Mouse (Mus musculus): ENCODE results near the gene Sema4f. TPM values are rescaled to one million over a fixed set of nuclear protein-coding genes. Genes with fewer than 3 reads are reported as not detected.

Gene Sema4f
- polyA plus RNA-seq, 1 experiment from 2014 or later: 0.56 TPM

- peak; percentile 74 for TF ChIP-seq CTCF (IDR thresholded peaks at IDR 0.05; ENCODE audit: low read depth)
- no peak overlapping the region for H3K4me2 ChIP-seq (replicated peaks; ENCODE audit: low read depth)
Measured at GRCm38 (mm10) chr6:82909136-82909855, 30.3 kb downstream of the Sema4f start.

GRCm38 (mm10) chr6:82908034-82908433 lies 31.5 kb downstream of the Sema4f start:
- no peak for TF ChIP-seq CTCF (IDR thresholded peaks at IDR 0.05; ENCODE audit: low read depth)
- Histone ChIP-seq H3K4me3 (ENCODE audit: low read depth, low read length) (no peak overlapping the region), H3K4me2 (replicated peaks; ENCODE audit: low read depth) (no peak overlapping the region), H3K36me3 (ENCODE audit: control insufficient read depth, insufficient read depth) (no peaks in the 10 kb centered on the region), H3K9ac (ENCODE audit: low read depth, low read length) (no peak overlapping the region), H3K27ac (ENCODE audit: low read depth, low read length) (no peak overlapping the region), H3K27me3 (replicated peaks; ENCODE audit: control insufficient read depth, insufficient read depth, low read length) (no peaks in the 10 kb centered on the region), H3K9me3 (ENCODE audit: control insufficient read depth) (no peaks in the 10 kb centered on the region), H3K4me1 (replicated peaks; ENCODE audit: control insufficient read depth, insufficient read depth, low read length) (no peaks in the 10 kb centered on the region)
- WGBS: 78% methylated on average over 8 of the region's 8 CpGs
- no peak for ATAC-seq

More at GRCm38 (mm10) chr6:82909136-82909855, 30.3 kb downstream of the Sema4f start:
- no peaks in the 10 kb centered on the region for H3K9me3 ChIP-seq (ENCODE audit: control insufficient read depth)
- H3K27ac ChIP-seq (ENCODE audit: low read depth, low read length): no peak overlapping the region
- no peaks in the 10 kb centered on the region for H3K4me1 ChIP-seq (replicated peaks; ENCODE audit: control insufficient read depth, insufficient read depth, low read length)
- H3K36me3 ChIP-seq (ENCODE audit: control insufficient read depth, insufficient read depth): no peaks in the 10 kb centered on the region
- no peak overlapping the region for H3K4me3 ChIP-seq (ENCODE audit: low read depth, low read length)
- no peaks in the 10 kb centered on the region for H3K27me3 ChIP-seq (replicated peaks; ENCODE audit: control insufficient read depth, insufficient read depth, low read length)
- H3K9ac ChIP-seq (ENCODE audit: low read depth, low read length): no peak overlapping the region
- WGBS: 48% methylated on average over 14 of the region's 14 CpGs
- peak; percentile 55; the same call in 1 of the 2 replicates for ATAC-seq

GRCm38 (mm10) chr6:82906985-82907384 lies 32.6 kb downstream of the Sema4f start:
- WGBS: 89% methylated on average over 3 of the region's 3 CpGs

GRCm38 (mm10) chr6:82902559-82902958 lies 37.0 kb downstream of the Sema4f start:
- Histone ChIP-seq H3K4me2 (replicated peaks; ENCODE audit: low read depth) (no peak overlapping the region), H3K4me3 (ENCODE audit: low read depth, low read length) (no peak overlapping the region), H3K27ac (ENCODE audit: low read depth, low read length) (no peak overlapping the region), H3K36me3 (ENCODE audit: control insufficient read depth, insufficient read depth) (no peaks in the 10 kb centered on the region), H3K4me1 (replicated peaks; ENCODE audit: control insufficient read depth, insufficient read depth, low read length) (no peaks in the 10 kb centered on the region), H3K9ac (ENCODE audit: low read depth, low read length) (no peak overlapping the region), H3K27me3 (replicated peaks; ENCODE audit: control insufficient read depth, insufficient read depth, low read length) (no peaks in the 10 kb centered on the region), H3K9me3 (ENCODE audit: control insufficient read depth) (no peaks in the 10 kb centered on the region)
- ATAC-seq: peak; percentile 85
- TF ChIP-seq CTCF (IDR thresholded peaks at IDR 0.05; ENCODE audit: low read depth): no peak
- 16% methylated on average over 8 of the region's 8 CpGs for WGBS

More at GRCm38 (mm10) chr6:82906985-82907384, 32.6 kb downstream of the Sema4f start:
- H3K9ac ChIP-seq (ENCODE audit: low read depth, low read length): no peak overlapping the region
- H3K36me3 ChIP-seq (ENCODE audit: control insufficient read depth, insufficient read depth): no peaks in the 10 kb centered on the region
- no peaks in the 10 kb centered on the region for H3K27me3 ChIP-seq (replicated peaks; ENCODE audit: control insufficient read depth, insufficient read depth, low read length)
- H3K4me1 ChIP-seq (replicated peaks; ENCODE audit: control insufficient read depth, insufficient read depth, low read length): no peaks in the 10 kb centered on the region
- H3K27ac ChIP-seq (ENCODE audit: low read depth, low read length): no peak overlapping the region
- ATAC-seq: no peak
- no peak overlapping the region for H3K4me3 ChIP-seq (ENCODE audit: low read depth, low read length)
- TF ChIP-seq CTCF (IDR thresholded peaks at IDR 0.05; ENCODE audit: low read depth): no peak
- H3K4me2 ChIP-seq (replicated peaks; ENCODE audit: low read depth): no peak overlapping the region
- no peaks in the 10 kb centered on the region for H3K9me3 ChIP-seq (ENCODE audit: control insufficient read depth)

- Histone ChIP-seq H3K36me3 (ENCODE audit: control insufficient read depth, insufficient read depth) (no peaks in the 10 kb centered on the region), H3K4me1 (replicated peaks; ENCODE audit: control insufficient read depth, insufficient read depth, low read length) (no peaks in the 10 kb centered on the region), H3K9ac (ENCODE audit: low read depth, low read length) (no peak overlapping the region), H3K4me3 (ENCODE audit: low read depth, low read length) (no peak overlapping the region), H3K4me2 (replicated peaks; ENCODE audit: low read depth) (no peak overlapping the region), H3K27ac (ENCODE audit: low read depth, low read length) (no peak overlapping the region), H3K9me3 (ENCODE audit: control insufficient read depth) (no peaks in the 10 kb centered on the region), H3K27me3 (replicated peaks; ENCODE audit: control insufficient read depth, insufficient read depth, low read length) (no peaks in the 10 kb centered on the region)
- no peak for TF ChIP-seq CTCF (IDR thresholded peaks at IDR 0.05; ENCODE audit: low read depth)
- WGBS: 23% methylated on average over 4 of the region's 4 CpGs
- no peak for ATAC-seq
Measured at GRCm38 (mm10) chr6:82898745-82899144, 40.8 kb downstream of the Sema4f start.

GRCm38 (mm10) chr6:82898227-82898626 lies 41.3 kb downstream of the Sema4f start:
- WGBS: 51% methylated on average over 4 of the region's 4 CpGs
- TF ChIP-seq CTCF (IDR thresholded peaks at IDR 0.05; ENCODE audit: low read depth): no peak
- Histone ChIP-seq H3K4me1 (replicated peaks; ENCODE audit: control insufficient read depth, insufficient read depth, low read length) (no peaks in the 10 kb centered on the region), H3K4me3 (ENCODE audit: low read depth, low read length) (no peak overlapping the region), H3K4me2 (replicated peaks; ENCODE audit: low read depth) (no peak overlapping the region), H3K36me3 (ENCODE audit: control insufficient read depth, insufficient read depth) (no peaks in the 10 kb centered on the region), H3K9me3 (ENCODE audit: control insufficient read depth) (no peaks in the 10 kb centered on the region), H3K9ac (ENCODE audit: low read depth, low read length) (no peak overlapping the region), H3K27me3 (replicated peaks; ENCODE audit: control insufficient read depth, insufficient read depth, low read length) (no peaks in the 10 kb centered on the region), H3K27ac (ENCODE audit: low read depth, low read length) (no peak overlapping the region)
- ATAC-seq: no peak

Measured in intestine, postnatal 0 days (tissue).